Mouse (Mus musculus) spleen, adult 2 months (tissue): ENCODE measurements around the gene Gng7. TPM values are rescaled to one million over a fixed set of nuclear protein-coding genes. Genes with fewer than 3 reads are reported as not detected.
A peak's percentile ranks its signal among the peaks of the same experiment; 100 is the strongest.

ENCODE experiments used
- DNase-seq, 2 experiments: peaks; one replicate each; pipeline versions ENCODE4 v3.0.0 to v3.0.0-alpha.2; 2012 to 2021; ENCODE audit warnings: low spot score in 2 of 2, low read depth in 1 of 2
- H3K27ac ChIP-seq: fragments of 200-500 bp; 2 replicates; pipeline ENCODE4 v1.5.1; 2012; ENCODE audit warnings: low read length, inconsistent platforms; ENCODE audit not compliant: insufficient read depth
- H3K27me3 ChIP-seq: fragments of 200-500 bp; 2 replicates; pipeline ENCODE4 v1.6.1; 2012; ENCODE audit warnings: mild to moderate bottlenecking, moderate library complexity, low read length, inconsistent platforms; ENCODE audit not compliant: control insufficient read depth, insufficient read depth
- H3K36me3 ChIP-seq: fragments of 200-500 bp; 2 replicates; pipeline ENCODE4 v1.6.1; 2012; ENCODE audit warnings: mild to moderate bottlenecking, low read length, inconsistent platforms; ENCODE audit not compliant: control insufficient read depth, insufficient read depth
- H3K4me1 ChIP-seq: fragments of 200-500 bp; 2 replicates; pipeline ENCODE4 v1.6.1; 2011; ENCODE audit warnings: inconsistent platforms; ENCODE audit not compliant: control insufficient read depth, insufficient read depth, insufficient read length
- H3K4me3 ChIP-seq: fragments of 200-500 bp; 2 replicates; pipeline ENCODE4 v1.5.1; 2011; ENCODE audit warnings: mild to moderate bottlenecking, inconsistent platforms; ENCODE audit not compliant: insufficient read depth, insufficient read length; ENCODE audit errors: extremely low read depth
- CTCF ChIP-seq: fragments of 200-500 bp; IDR thresholded peaks from 2 replicates; pipeline ENCODE4 v1.5.1; 2011; ENCODE audit warnings: mild to moderate bottlenecking, inconsistent platforms; ENCODE audit not compliant: insufficient read depth, insufficient read length, insufficient replicate concordance; ENCODE audit errors: extremely low read depth
- POLR2A ChIP-seq: fragments of 200-500 bp; IDR thresholded peaks from 2 replicates; pipeline ENCODE4 v1.6.1; 2011; ENCODE audit warnings: low read depth, low read length, inconsistent platforms
- WGBS: fragments of 180-500 bp; shearing (Covaris S2); methylation state at CpG from one replicate; pipeline ENCODE4 v1.1.7; 2018; 5-methylcytosine and 5-hydroxymethylcytosine counted together
- polyA plus RNA-seq: library from polyadenylated mRNA; depleted of rRNA; stranded (reverse); fragments of >200 nt; gene quantifications from 2 replicates; pipeline ENCODE4 v1.2.3, GENCODE M21; 2012

The Gng7 gene
- polyA plus RNA-seq, 1 experiment: 0.91 TPM

GRCm38 (mm10) chr10:80960551-80961508 lies 53.9 kb downstream of the Gng7 start:
- Histone ChIP-seq H3K4me1 (no peaks in the 10 kb centered on the region; the same call in 1 of the 2 replicates), H3K27ac (no peak overlapping the region), H3K4me3 (no peak overlapping the region), H3K27me3 (0 out of 2 replicates have a peak, but pooled peaks cover 1% of the 10 kb centered on the region), H3K36me3 (no peaks in the 10 kb centered on the region)
- DNase-seq: no peak
- TF ChIP-seq POLR2A: no peak
- peak; percentile 36; the same call in 1 of the 2 replicates for TF ChIP-seq CTCF
- 41% methylated on average over 16 of the region's 16 CpGs for WGBS

GRCm38 (mm10) chr10:80958979-80959637 lies 55.6 kb downstream of the Gng7 start:
- TF ChIP-seq POLR2A (no peak), CTCF (no peak)
- DNase-seq: no peak
- Histone ChIP-seq H3K27ac (no peak overlapping the region), H3K36me3 (no peaks in the 10 kb centered on the region), H3K27me3 (0 out of 2 replicates have a peak, but pooled peaks cover 1% of the 10 kb centered on the region), H3K4me1 (no peaks in the 10 kb centered on the region; the same call in 1 of the 2 replicates), H3K4me3 (no peak overlapping the region)
- 90% methylated on average over 5 of the region's 5 CpGs for WGBS

- Histone ChIP-seq H3K4me3 (no peak overlapping the region), H3K4me1 (no peaks in the 10 kb centered on the region), H3K27me3 (0 out of 2 replicates have a peak, but pooled peaks cover 1% of the 10 kb centered on the region), H3K36me3 (no peaks in the 10 kb centered on the region), H3K27ac (no peak overlapping the region)
- TF ChIP-seq POLR2A: no peak
- TF ChIP-seq CTCF: no peak
- 86% methylated on average over 4 of the region's 4 CpGs for WGBS
- DNase-seq: no peak
Observed at GRCm38 (mm10) chr10:80957791-80958190, 57.0 kb downstream of the Gng7 start.

- Histone ChIP-seq H3K4me3 (no peak overlapping the region), H3K27me3 (0 out of 2 replicates have a peak, but pooled peaks cover 1% of the 10 kb centered on the region), H3K4me1 (no peaks in the 10 kb centered on the region), H3K27ac (no peak overlapping the region), H3K36me3 (no peaks in the 10 kb centered on the region)
- DNase-seq: no peak
- no peak for TF ChIP-seq POLR2A
- TF ChIP-seq CTCF: no peak
- 93% methylated on average over 6 of the region's 6 CpGs for WGBS
Observed at GRCm38 (mm10) chr10:80956901-80957300, 57.8 kb downstream of the Gng7 start.

- Histone ChIP-seq H3K36me3 (no peaks in the 10 kb centered on the region), H3K4me3 (no peak overlapping the region), H3K4me1 (no peaks in the 10 kb centered on the region), H3K27ac (no peak overlapping the region), H3K27me3 (0 out of 2 replicates have a peak, but pooled peaks cover under 1% of the 10 kb centered on the region)
- TF ChIP-seq POLR2A: no peak
- TF ChIP-seq CTCF: no peak
- WGBS: 78% methylated on average over 8 of the region's 8 CpGs
- DNase-seq: no peak
Observed at GRCm38 (mm10) chr10:80956385-80956784, 58.4 kb downstream of the Gng7 start.

GRCm38 (mm10) chr10:80955536-80955935 lies 59.2 kb downstream of the Gng7 start:
- H3K27me3 ChIP-seq: no peaks in the 10 kb centered on the region
- DNase-seq: peak; percentile 42 to 57
- WGBS: 23% methylated on average over 9 of the region's 9 CpGs

More at GRCm38 (mm10) chr10:80955536-80955935, 59.2 kb downstream of the Gng7 start:
- Histone ChIP-seq H3K4me1 (no peaks in the 10 kb centered on the region), H3K36me3 (no peaks in the 10 kb centered on the region), H3K4me3 (no peak overlapping the region), H3K27ac (no peak overlapping the region)
- TF ChIP-seq CTCF (peak; percentile 75; the same call in 1 of the 2 replicates), POLR2A (no peak)
